Mouse (Mus musculus): ENCODE measurements around the gene Adra1d. TPM values are rescaled to one million over a fixed set of nuclear protein-coding genes. Genes with fewer than 3 reads are reported as not detected.

Gene Adra1d
- polyA plus RNA-seq (2015; fragmentation: Nextera tagmentation; extraction: Ambion mirVana) = 1.0 and 1.5 TPM in 2 replicates

GRCm38 (mm10) chr2:131561891-131562585 lies at the start of gene Adra1d:
Gene Adra1d (minus strand): TSS chr2:131562283.
- WGBS = 1% methylated on average over 76 of the region's 82 CpGs
- Histone ChIP-seq H3K4me1 (ENCODE audit: control insufficient read depth, insufficient read depth, low read length) (0 out of 2 replicates have a peak, but pooled peaks cover 3% of the 10 kb centered on the region), H3K27me3 (ENCODE audit: control insufficient read depth, insufficient read depth, low read length) (peaks cover 49% of the 10 kb centered on the region), H3K9me3 (replicated peaks; ENCODE audit: control insufficient read depth, low read length) (no peaks in the 10 kb centered on the region), H3K9ac (ENCODE audit: low read length) (peak within 1 kb of the TSS; percentile 77), H3K36me3 (ENCODE audit: control insufficient read depth, insufficient read depth) (no peaks in the 10 kb centered on the region), H3K27ac (ENCODE audit: low read length) (0 out of 2 replicates have a peak within 1 kb of the TSS, but pooled peaks have one; percentile 21), H3K4me3 (ENCODE audit: low read length) (peak within 1 kb of the TSS; percentile 66), H3K4me2 (ENCODE audit: low read depth, low read length) (peak within 1 kb of the TSS; percentile 82)
- ATAC-seq (replicated peaks; ENCODE audit: extremely low read depth, insufficient read depth, low FRiP score) = peak; percentile 74

- H3K4me2 ChIP-seq (ENCODE audit: low read depth, low read length) = no peak overlapping the region
- H3K36me3 ChIP-seq (ENCODE audit: control insufficient read depth, insufficient read depth) = no peaks in the 10 kb centered on the region
- H3K4me3 ChIP-seq (ENCODE audit: low read length) = no peak overlapping the region
- H3K9me3 ChIP-seq (replicated peaks; ENCODE audit: control insufficient read depth, low read length) = no peaks in the 10 kb centered on the region
- 16% methylated on average over 2 of the region's 2 CpGs for WGBS
- H3K4me1 ChIP-seq (ENCODE audit: control insufficient read depth, insufficient read depth, low read length) = peaks cover 7% of the 10 kb centered on the region; the same call in 1 of the 2 replicates
- H3K9ac ChIP-seq (ENCODE audit: low read length) = no peak overlapping the region
- peak; percentile 60; the same call in 1 of the 2 replicates for ATAC-seq (replicated peaks; ENCODE audit: extremely low read depth, insufficient read depth, low FRiP score)
- no peak overlapping the region for H3K27ac ChIP-seq (ENCODE audit: low read length)
- no peaks in the 10 kb centered on the region for H3K27me3 ChIP-seq (ENCODE audit: control insufficient read depth, insufficient read depth, low read length)
Measured at GRCm38 (mm10) chr2:131601881-131602280, 39.8 kb upstream of the Adra1d start.

- no peaks in the 10 kb centered on the region for H3K36me3 ChIP-seq (ENCODE audit: control insufficient read depth, insufficient read depth)
- H3K9me3 ChIP-seq (replicated peaks; ENCODE audit: control insufficient read depth, low read length) = no peaks in the 10 kb centered on the region
- no peaks in the 10 kb centered on the region for H3K27me3 ChIP-seq (ENCODE audit: control insufficient read depth, insufficient read depth, low read length)
- 85% methylated on average over 6 of the region's 6 CpGs for WGBS
- ATAC-seq (replicated peaks; ENCODE audit: extremely low read depth, insufficient read depth, low FRiP score) = no peak
- no peaks in the 10 kb centered on the region for H3K4me1 ChIP-seq (ENCODE audit: control insufficient read depth, insufficient read depth, low read length)
- no peak overlapping the region for H3K9ac ChIP-seq (ENCODE audit: low read length)
- no peak overlapping the region for H3K4me3 ChIP-seq (ENCODE audit: low read length)
- H3K4me2 ChIP-seq (ENCODE audit: low read depth, low read length) = no peak overlapping the region
- H3K27ac ChIP-seq (ENCODE audit: low read length) = no peak overlapping the region
Measured at GRCm38 (mm10) chr2:131594871-131595270, 32.8 kb upstream of the Adra1d start.

- H3K9me3 ChIP-seq (replicated peaks; ENCODE audit: control insufficient read depth, low read length) = no peaks in the 10 kb centered on the region; the same call in 1 of the 2 replicates
- H3K27me3 ChIP-seq (ENCODE audit: control insufficient read depth, insufficient read depth, low read length) = no peaks in the 10 kb centered on the region
- no peak overlapping the region for H3K4me3 ChIP-seq (ENCODE audit: low read length)
- no peaks in the 10 kb centered on the region for H3K36me3 ChIP-seq (ENCODE audit: control insufficient read depth, insufficient read depth)
- no peaks in the 10 kb centered on the region for H3K4me1 ChIP-seq (ENCODE audit: control insufficient read depth, insufficient read depth, low read length)
- no peak for ATAC-seq (replicated peaks; ENCODE audit: extremely low read depth, insufficient read depth, low FRiP score)
- WGBS = 77% methylated on average over 2 of the region's 2 CpGs
- no peak overlapping the region for H3K27ac ChIP-seq (ENCODE audit: low read length)
- H3K4me2 ChIP-seq (ENCODE audit: low read depth, low read length) = no peak overlapping the region
- no peak overlapping the region for H3K9ac ChIP-seq (ENCODE audit: low read length)
Measured at GRCm38 (mm10) chr2:131587521-131587920, 25.4 kb upstream of the Adra1d start.

- Histone ChIP-seq H3K9me3 (replicated peaks; ENCODE audit: control insufficient read depth, low read length) (no peaks in the 10 kb centered on the region), H3K4me3 (ENCODE audit: low read length) (no peak overlapping the region), H3K4me2 (ENCODE audit: low read depth, low read length) (no peak overlapping the region), H3K9ac (ENCODE audit: low read length) (no peak overlapping the region), H3K27me3 (ENCODE audit: control insufficient read depth, insufficient read depth, low read length) (no peaks in the 10 kb centered on the region), H3K36me3 (ENCODE audit: control insufficient read depth, insufficient read depth) (no peaks in the 10 kb centered on the region), H3K4me1 (ENCODE audit: control insufficient read depth, insufficient read depth, low read length) (no peaks in the 10 kb centered on the region), H3K27ac (ENCODE audit: low read length) (no peak overlapping the region)
- no peak for ATAC-seq (replicated peaks; ENCODE audit: extremely low read depth, insufficient read depth, low FRiP score)
- WGBS = 76% methylated on average over 2 of the region's 2 CpGs
Measured at GRCm38 (mm10) chr2:131581506-131581905, 19.4 kb upstream of the Adra1d start.

- ATAC-seq (replicated peaks; ENCODE audit: extremely low read depth, insufficient read depth, low FRiP score) = peak; percentile 90
- Histone ChIP-seq H3K9me3 (replicated peaks; ENCODE audit: control insufficient read depth, low read length) (no peaks in the 10 kb centered on the region), H3K27me3 (ENCODE audit: control insufficient read depth, insufficient read depth, low read length) (peaks cover 49% of the 10 kb centered on the region), H3K9ac (ENCODE audit: low read length) (peak overlapping the region; percentile 77), H3K27ac (ENCODE audit: low read length) (0 out of 2 replicates have a peak overlapping the region, but pooled peaks have one; percentile 21), H3K4me1 (ENCODE audit: control insufficient read depth, insufficient read depth, low read length) (0 out of 2 replicates have a peak, but pooled peaks cover 3% of the 10 kb centered on the region), H3K36me3 (ENCODE audit: control insufficient read depth, insufficient read depth) (no peaks in the 10 kb centered on the region), H3K4me3 (ENCODE audit: low read length) (peak overlapping the region; percentile 66), H3K4me2 (ENCODE audit: low read depth, low read length) (peak overlapping the region; percentile 82)
- under 1% methylated on average over 30 of the region's 30 CpGs for WGBS
Measured at GRCm38 (mm10) chr2:131562586-131563122, 571 bp upstream of the Adra1d start.

GRCm38 (mm10) chr2:131561344-131561870 lies 676 bp downstream of the Adra1d start:
- Histone ChIP-seq H3K27me3 (ENCODE audit: control insufficient read depth, insufficient read depth, low read length) (peaks cover 51% of the 10 kb centered on the region), H3K9me3 (replicated peaks; ENCODE audit: control insufficient read depth, low read length) (no peaks in the 10 kb centered on the region), H3K4me3 (ENCODE audit: low read length) (peak overlapping the region; percentile 66), H3K36me3 (ENCODE audit: control insufficient read depth, insufficient read depth) (no peaks in the 10 kb centered on the region), H3K4me2 (ENCODE audit: low read depth, low read length) (peak overlapping the region; percentile 82), H3K4me1 (ENCODE audit: control insufficient read depth, insufficient read depth, low read length) (0 out of 2 replicates have a peak, but pooled peaks cover 3% of the 10 kb centered on the region), H3K27ac (ENCODE audit: low read length) (no peak overlapping the region), H3K9ac (ENCODE audit: low read length) (peak overlapping the region; percentile 77)
- no peak for ATAC-seq (replicated peaks; ENCODE audit: extremely low read depth, insufficient read depth, low FRiP score)
- 7% methylated on average over 33 of the region's 33 CpGs for WGBS

- Histone ChIP-seq H3K9me3 (replicated peaks; ENCODE audit: control insufficient read depth, low read length) (no peaks in the 10 kb centered on the region), H3K4me3 (ENCODE audit: low read length) (no peak overlapping the region), H3K9ac (ENCODE audit: low read length) (no peak overlapping the region), H3K4me1 (ENCODE audit: control insufficient read depth, insufficient read depth, low read length) (0 out of 2 replicates have a peak, but pooled peaks cover 3% of the 10 kb centered on the region), H3K27ac (ENCODE audit: low read length) (no peak overlapping the region), H3K27me3 (ENCODE audit: control insufficient read depth, insufficient read depth, low read length) (peaks cover 53% of the 10 kb centered on the region), H3K36me3 (ENCODE audit: control insufficient read depth, insufficient read depth) (no peaks in the 10 kb centered on the region), H3K4me2 (ENCODE audit: low read depth, low read length) (peak overlapping the region; percentile 82)
- no peak for ATAC-seq (replicated peaks; ENCODE audit: extremely low read depth, insufficient read depth, low FRiP score)
- WGBS = 63% methylated on average over 2 of the region's 2 CpGs
Measured at GRCm38 (mm10) chr2:131560205-131560919, 1.7 kb downstream of the Adra1d start.

Data from heart, embryonic 16.5 days (tissue).